Mouse (Mus musculus): ENCODE measurements around the gene Ep300.

Ep300 gene

GRCm38 (mm10) chr15:81584913-81585745 is at the start of gene Ep300:
Gene Ep300, plus strand, starts transcription at chr15:81585351.
- in situ Hi-C loops (cut with MboI, MseI) = loop anchor here (5.0 to 25.0 kb wide), 3 partner anchors 103 to 1323 kb away; partner anchors contain the start of genes Atf4 (in 1 of the 2), Rbx1 (in 1 of the 2) and Rps19bp1 (in 1 of the 2)

- in situ Hi-C loops (cut with MboI, MseI) = loop anchor here in 1 of 2 experiments (25.0 kb wide), 1 partner anchor 801 kb away; the partner anchor contains the start of genes Naga, Pheta2 and Smdt1
These were observed 49.2 kb upstream of the Ep300 start for GRCm38 (mm10) chr15:81535881-81536351.

DNA sequence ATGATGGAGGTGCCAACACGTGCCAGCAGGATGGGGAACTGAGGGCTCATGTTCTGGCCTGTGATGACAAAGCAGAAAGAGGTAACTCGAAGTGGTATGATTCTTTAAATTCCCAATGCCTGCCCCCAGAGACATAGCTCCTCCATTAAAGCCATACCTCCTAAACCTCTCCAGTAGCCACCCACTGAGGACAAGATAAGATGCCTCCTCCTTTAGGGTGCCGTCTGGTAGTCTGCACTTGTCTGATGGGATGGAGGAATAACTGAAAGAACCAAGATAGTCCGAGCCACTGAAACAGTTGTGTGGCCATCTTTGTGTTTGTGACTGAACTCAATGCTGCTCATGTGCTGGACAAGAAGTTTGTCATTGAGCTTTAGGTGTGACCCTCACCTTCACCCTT is 47.0 kb upstream of the Ep300 start:
- in situ Hi-C loops (cut with MboI, MseI) = loop anchor here in 1 of 2 experiments (25.0 kb wide), 1 partner anchor 799 kb away; the partner anchor contains the start of genes Naga, Pheta2 and Smdt1

DNA sequence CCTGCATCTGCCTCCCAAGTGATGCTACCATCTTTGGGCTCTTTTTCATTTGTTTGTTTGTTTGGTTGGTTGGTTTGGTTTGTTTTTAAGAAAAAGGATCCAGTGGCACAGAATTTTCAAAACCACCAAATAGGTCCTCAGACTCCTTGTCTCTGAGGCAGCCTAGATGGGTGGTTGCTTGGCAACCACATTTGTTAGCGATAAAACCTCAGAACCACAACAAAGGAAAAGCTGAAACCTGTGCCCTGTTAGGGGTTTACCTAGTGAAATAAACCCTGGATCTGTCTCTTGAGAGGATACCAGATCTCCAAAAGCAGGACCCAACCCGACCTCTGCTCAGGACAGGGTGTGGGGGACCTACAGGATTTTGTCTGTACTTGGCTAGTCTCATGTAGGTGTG is 45.6 kb upstream of the Ep300 start:
- in situ Hi-C loops (cut with MboI, MseI) = loop anchor here in 1 of 2 experiments (25.0 kb wide), 1 partner anchor 798 kb away; the partner anchor contains the start of genes Naga, Pheta2 and Smdt1

DNA sequence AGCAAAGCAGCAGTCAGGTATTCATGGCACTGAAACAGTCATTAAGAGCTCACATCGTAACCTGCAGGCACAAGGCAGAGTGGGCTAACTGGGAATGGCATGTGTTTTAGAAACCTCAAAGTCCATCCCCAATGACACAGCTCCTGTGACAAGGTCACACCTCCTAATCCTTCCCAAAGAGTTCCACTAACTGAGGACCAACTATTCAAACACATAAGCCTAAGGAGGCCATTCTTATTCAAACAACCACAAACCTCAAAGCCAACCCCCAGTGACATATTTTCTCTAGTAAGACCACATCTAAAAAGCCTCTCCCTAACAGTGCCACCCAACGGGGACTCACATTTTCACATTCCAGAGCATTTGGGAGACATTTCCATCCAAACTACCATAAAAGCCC is 40.2 kb upstream of the Ep300 start:
- in situ Hi-C loops (cut with MboI, MseI) = loop anchor here in 1 of 2 experiments (25.0 kb wide), 1 partner anchor 792 kb away; the partner anchor contains the start of genes Naga, Pheta2 and Smdt1

DNA sequence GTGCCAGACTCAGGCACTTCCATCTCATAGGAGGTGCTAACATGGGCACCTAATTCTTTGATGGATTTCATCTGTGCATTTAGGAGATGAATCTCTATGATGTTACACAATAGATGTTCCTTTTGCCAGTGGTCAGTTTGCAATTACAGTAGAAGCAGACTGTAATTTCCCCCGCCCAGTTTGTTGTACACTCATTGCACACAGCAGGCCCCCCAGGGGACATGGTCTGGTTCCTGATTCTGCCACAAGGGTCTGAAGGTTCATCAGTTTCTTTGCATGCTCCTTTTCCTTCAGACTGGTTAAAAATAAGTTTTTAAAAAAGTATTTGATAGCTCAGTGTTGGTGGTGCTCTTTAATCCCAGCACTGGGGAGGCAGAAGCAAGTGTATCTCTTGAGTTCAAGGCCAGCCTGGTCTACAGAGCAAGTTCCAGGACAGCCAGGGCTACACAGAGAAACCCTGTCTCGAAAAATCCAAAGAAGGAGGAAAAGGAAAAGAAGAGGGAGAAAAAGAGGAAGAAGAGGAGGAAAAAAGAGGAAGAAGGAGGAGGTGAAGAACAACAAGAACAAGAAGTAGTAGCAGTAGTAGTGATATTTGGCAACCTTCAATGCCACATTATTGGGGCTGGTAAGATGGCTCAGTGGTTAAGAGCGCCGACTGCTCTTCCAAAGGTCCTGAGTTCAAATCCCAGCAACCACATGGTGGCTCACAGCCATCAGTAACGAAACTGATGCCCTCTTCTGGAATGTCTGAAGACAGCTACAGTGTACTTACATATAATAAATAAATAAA is 39.6 kb upstream of the Ep300 start:
- in situ Hi-C loops (cut with MboI, MseI) = loop anchor here in 1 of 2 experiments (25.0 kb wide), 1 partner anchor 792 kb away; the partner anchor contains the start of genes Naga, Pheta2 and Smdt1

DNA sequence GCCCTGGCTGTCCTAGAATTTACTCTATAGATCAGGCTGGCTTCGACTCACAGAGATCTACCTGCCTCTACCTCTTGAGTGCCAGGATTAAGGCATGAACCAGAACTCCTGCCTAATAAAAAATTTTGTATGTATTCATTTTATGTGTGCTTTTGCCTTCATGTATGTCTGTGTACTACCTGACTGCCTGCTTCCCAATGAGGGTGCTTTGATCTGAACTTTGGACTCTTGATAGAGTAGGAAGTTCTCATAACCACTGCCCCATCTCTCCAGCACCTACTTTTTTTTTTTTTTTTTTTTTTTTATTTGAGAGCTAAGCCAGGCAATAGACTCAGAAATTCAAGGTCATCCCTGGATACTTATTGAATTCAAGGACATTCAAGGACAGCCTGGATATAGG is 31.7 kb upstream of the Ep300 start:
- in situ Hi-C loops (cut with MboI, MseI) = no loop called here

- in situ Hi-C loops (cut with MboI, MseI) = no loop called here
These were observed 30.4 kb upstream of the Ep300 start for GRCm38 (mm10) chr15:81554558-81555297.

- in situ Hi-C loops (cut with MboI, MseI) = no loop called here
These were observed 29.2 kb upstream of the Ep300 start for GRCm38 (mm10) chr15:81555986-81556385.

GRCm38 (mm10) chr15:81561501-81561900 is 23.6 kb upstream of the Ep300 start:
- in situ Hi-C loops (cut with MboI, MseI) = no loop called here

DNA sequence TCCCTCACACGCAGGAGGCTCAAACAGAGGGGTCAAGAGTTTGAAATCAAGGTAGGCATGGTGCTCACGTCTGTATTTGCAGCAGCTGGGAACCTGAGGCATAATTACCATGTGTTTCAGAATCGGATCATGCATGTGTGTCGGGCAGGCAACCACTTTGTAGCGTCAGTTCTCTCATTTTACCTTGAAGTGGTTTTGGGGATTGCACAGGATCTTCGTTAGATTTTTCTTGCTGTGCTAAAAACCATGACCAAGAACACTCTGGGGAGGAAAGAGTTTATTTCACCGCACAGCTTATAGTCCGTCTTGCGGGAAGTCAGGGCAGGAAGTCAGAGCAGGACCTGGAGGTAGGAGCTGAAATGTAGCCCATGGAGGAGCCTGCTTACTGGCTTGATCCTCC is 23.2 kb upstream of the Ep300 start:
- in situ Hi-C loops (cut with MboI, MseI) = no loop called here

DNA sequence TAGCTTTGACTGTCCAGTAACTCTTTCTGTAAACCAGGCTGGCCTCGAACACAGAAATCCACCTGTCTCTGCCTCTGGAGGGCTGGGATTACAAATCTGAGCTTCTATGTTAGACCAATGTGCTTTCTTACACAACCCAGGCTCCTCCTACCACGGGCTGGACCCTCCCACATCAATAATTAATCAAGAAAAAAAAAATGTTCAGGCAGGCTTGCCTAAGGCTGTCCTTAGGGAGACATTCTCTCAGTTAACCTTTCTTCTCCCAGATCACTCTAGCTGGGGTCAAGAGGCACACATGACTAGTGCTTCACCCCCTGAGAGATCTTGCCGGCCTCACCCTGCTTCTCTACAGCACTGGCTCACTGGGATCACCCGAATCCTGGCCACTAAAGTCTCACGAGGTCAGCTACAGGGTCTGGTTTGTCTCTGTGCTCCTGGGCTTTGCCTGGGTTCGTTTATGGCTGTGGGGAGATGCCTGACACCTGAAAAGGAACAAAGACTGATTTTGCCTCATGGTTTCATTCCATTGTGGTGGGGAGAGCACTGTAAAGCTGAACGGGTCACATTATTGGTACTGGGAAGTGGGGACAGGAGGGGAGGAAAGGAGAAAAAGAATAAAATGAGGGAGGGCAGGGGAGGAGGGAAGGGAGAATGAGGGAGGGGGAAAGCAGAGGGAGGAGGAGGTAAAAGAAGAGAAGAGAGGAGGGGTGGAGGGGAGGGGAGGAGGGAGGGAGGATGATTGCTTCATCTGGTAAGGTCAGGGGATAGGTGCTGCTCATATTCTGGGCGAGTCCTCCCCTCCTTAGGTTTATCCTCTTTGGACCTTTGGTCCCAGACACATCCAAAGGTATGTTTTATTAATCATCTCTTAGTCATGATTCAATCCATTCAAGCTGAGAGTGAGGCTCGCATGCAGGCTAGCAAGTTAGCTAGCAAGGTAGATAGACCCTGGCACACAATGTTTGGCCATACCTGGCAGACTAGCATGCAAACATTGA is 22.4 kb upstream of the Ep300 start:
- in situ Hi-C loops (cut with MboI, MseI) = no loop called here

DNA sequence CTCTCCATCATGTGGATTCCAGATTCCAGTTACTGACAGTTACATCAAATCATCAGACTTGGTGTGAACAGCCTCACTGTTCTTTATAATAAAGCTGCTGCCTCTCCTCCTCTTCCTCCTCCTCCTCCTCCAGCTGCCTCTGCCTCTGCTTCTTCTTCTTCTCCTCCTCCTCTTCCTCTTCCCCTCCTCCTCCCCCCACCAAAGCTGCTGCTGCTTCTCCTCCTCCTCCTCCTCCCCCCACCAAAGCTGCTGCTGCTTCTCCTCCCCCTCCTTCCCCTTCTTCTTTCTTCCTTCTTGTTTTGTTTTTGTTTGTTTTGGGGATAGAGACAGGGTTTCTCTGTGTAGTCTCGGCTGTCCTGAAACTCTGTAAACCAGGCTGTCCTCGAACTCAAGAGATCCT is 17.1 kb upstream of the Ep300 start:
- in situ Hi-C loops (cut with MboI, MseI) = no loop called here

DNA sequence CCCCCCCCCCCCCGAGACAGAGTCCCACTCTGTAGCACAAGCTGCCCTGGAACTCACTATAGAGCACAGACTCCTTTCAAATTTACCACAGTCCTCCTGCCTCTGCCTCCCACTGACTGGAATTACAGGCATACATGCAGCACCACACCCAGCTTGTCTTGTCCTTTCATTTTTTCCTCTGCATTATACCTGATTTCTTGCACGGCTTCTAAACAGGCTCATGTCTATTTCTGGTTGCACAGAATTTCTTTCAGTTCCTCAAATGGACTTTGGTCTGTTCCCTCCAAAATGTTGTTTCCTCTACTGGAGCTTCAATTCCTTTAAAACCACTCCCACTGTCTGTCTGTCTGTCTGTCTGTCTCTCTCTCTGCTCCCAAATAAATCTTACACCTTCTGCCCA is 16.6 kb upstream of the Ep300 start:
- in situ Hi-C loops (cut with MboI, MseI) = no loop called here

DNA sequence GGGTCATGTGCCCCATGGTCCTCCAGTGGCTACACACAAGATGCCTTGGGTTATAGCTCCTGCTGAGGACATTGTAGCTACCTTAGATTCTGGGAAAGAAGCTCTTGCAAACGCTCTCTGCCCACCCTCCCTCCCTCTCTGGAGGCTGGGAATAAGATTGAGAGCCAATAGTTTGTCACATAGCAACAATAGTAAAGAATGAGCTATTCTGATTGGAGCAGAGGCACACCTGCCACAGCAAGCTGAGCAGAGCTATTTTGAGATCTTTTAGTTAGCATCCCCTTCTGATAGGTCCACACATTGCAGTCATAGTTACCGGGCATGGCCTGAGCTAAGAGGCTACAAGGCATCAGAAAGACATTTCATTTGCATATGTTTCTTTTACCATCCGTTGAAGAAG is 8.2 kb upstream of the Ep300 start:
- in situ Hi-C loops (cut with MboI, MseI) = loop anchor here (10.0 to 25.0 kb wide), 2 partner anchors 342 to 1315 kb away; partner anchors contain the start of genes Atf4 (in 1 of the 2), Mchr1 (in 1 of the 2) and Rps19bp1 (in 1 of the 2)

GRCm38 (mm10) chr15:81577743-81578165 is 7.4 kb upstream of the Ep300 start:
- in situ Hi-C loops (cut with MboI, MseI) = loop anchor here (10.0 to 25.0 kb wide), 2 partner anchors 343 to 1315 kb away; partner anchors contain the start of genes Atf4 (in 1 of the 2), Mchr1 (in 1 of the 2) and Rps19bp1 (in 1 of the 2)

DNA sequence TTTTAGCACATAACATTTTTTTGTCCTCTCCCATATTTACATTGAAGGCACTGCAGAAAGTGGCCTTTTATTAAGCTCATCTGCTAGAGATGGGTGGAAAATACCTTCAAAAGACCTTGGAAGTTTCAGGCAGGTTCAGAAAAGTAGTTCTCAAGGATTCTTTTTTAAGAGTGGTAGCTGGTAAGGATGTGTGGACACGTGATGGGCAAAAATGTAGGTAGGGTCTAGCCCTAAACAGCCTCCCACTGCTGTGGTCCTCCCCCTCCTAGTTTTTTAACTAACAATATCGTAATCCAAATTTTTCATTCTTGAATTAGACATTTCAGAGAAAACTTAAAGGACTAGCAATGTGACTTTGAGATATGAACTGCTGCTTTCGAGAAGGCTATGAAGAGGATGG is 685 bp upstream of the Ep300 start:
- in situ Hi-C loops (cut with MboI, MseI) = loop anchor here (5.0 to 25.0 kb wide), 3 partner anchors 102 to 1322 kb away; partner anchors contain the start of genes Atf4 (in 1 of the 2), Rbx1 (in 1 of the 2) and Rps19bp1 (in 1 of the 2)

GRCm38 (mm10) chr15:81585746-81586461 is 753 bp downstream of the Ep300 start:
- in situ Hi-C loops (cut with MboI, MseI) = loop anchor here in 1 of 2 experiments (25.0 kb wide), 1 partner anchor 1324 kb away; the partner anchor contains the start of genes Atf4 and Rps19bp1

Measured in T-helper 17 cell (primary cell).